Mouse (Mus musculus): ENCODE measurements around the gene Sept6.

The Sept6 gene

GRCm38 (mm10) chrX:36863766-36864608, 127.6 kb downstream of the Sept6 start:
- DNase-seq = peak; percentile 87 to 91
